Mouse (Mus musculus) kidney, embryonic 14.5 days (tissue): Measurements from ENCODE around the gene Arfgap2. TPM values are rescaled to one million over a fixed set of nuclear protein-coding genes. Genes with fewer than 3 reads are reported as not detected.

Source experiments
- ATAC-seq: fragments of 200-750 bp; cut with Nextera tagmentation; 2 replicates; pipeline ENCODE4 v1.8.0; 2017; ENCODE audit warnings: moderate number of reproducible peaks, mild to moderate bottlenecking, moderate TSS enrichment, moderate library complexity; ENCODE audit not compliant: low FRiP score, low TSS enrichment
- H3K27ac ChIP-seq: fragments of 300-500 bp; sonication (generic); 2 replicates; pipeline ENCODE4 v1.5.1; 2014; ENCODE audit warnings: low read depth, mild to moderate bottlenecking, low read length, moderate library complexity, mixed read lengths
- H3K27me3 ChIP-seq: fragments of 300-500 bp; sonication (generic); 2 replicates; pipeline ENCODE4 v1.6.1; 2014; ENCODE audit warnings: mild to moderate bottlenecking, low read length; ENCODE audit not compliant: control insufficient read depth, insufficient read depth
- H3K36me3 ChIP-seq: fragments of 300-500 bp; sonication (generic); 2 replicates; pipeline ENCODE4 v1.6.1; 2014; ENCODE audit warnings: low read length, mixed read lengths; ENCODE audit not compliant: control insufficient read depth, insufficient read depth
- H3K4me1 ChIP-seq: fragments of 300-500 bp; sonication (generic); 2 replicates; pipeline ENCODE4 v1.6.1; 2014; ENCODE audit warnings: low read length, mixed read lengths; ENCODE audit not compliant: control insufficient read depth, insufficient read depth
- H3K4me2 ChIP-seq: fragments of 300-500 bp; sonication (generic); replicated peaks from 2 replicates; pipeline ENCODE4 v1.6.1; 2014; ENCODE audit warnings: low read depth, mild to moderate bottlenecking, low read length
- H3K4me3 ChIP-seq: fragments of 300-500 bp; sonication (generic); 2 replicates; pipeline ENCODE4 v1.5.1; 2014; ENCODE audit warnings: mild to moderate bottlenecking, low read length
- H3K9ac ChIP-seq: fragments of 300-500 bp; sonication (generic); 2 replicates; pipeline ENCODE4 v1.6.1; 2014; ENCODE audit warnings: low read depth, mild to moderate bottlenecking, low read length, moderate library complexity
- H3K9me3 ChIP-seq: fragments of 300-500 bp; sonication (generic); 2 replicates; pipeline ENCODE4 v1.6.1; 2016; ENCODE audit warnings: low read length; ENCODE audit not compliant: control insufficient read depth
- WGBS: fragments of 180-500 bp; shearing (Covaris S2); extraction: QIAGEN DNeasy Blood & Tissue Kit; methylation state at CpG from one replicate; pipeline ENCODE4 v1.1.7; 2014; 5-methylcytosine and 5-hydroxymethylcytosine counted together
- polyA plus RNA-seq: library from polyadenylated mRNA; unstranded; fragments of >200 nt; fragmentation: Nextera tagmentation; extraction: Ambion mirVana; gene quantifications from 2 replicates; pipeline ENCODE4 v1.2.1, GENCODE M21; 2014

Arfgap2 gene
- polyA plus RNA-seq, 1 experiment from 2014 or later, result 81.6 TPM

DNA sequence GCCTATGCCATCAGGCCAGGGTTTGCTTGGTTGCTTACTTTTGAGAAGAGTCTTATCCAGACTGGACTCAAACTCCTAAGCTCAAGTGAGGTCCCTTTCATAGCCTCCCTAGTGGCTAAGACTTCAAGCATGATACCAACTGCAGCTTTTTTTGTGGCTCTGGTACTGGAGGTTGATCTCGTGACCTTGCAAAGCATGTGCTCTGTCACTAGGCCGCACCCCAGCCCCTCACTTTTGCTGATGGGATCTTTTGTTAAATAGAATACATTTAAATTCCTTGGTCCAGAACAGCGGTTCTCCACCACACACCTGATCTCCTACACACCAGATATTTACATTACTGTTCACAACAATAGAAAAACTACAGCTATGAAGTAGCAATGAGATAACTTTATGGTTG is 29.5 kb downstream of the Arfgap2 start:
- Histone ChIP-seq H3K9me3 (no peaks in the 10 kb centered on the region), H3K4me2 (no peak overlapping the region), H3K27me3 (no peaks in the 10 kb centered on the region), H3K36me3 (no peaks in the 10 kb centered on the region), H3K4me1 (no peaks in the 10 kb centered on the region), H3K9ac (no peak overlapping the region), H3K27ac (no peak overlapping the region), H3K4me3 (no peak overlapping the region)
- ATAC-seq, result no peak
- 84% methylated on average over 3 of the region's 3 CpGs for WGBS

GRCm38 (mm10) chr2:91295895-91296294 is 31.1 kb downstream of the Arfgap2 start:
- ATAC-seq, result no peak
- Histone ChIP-seq H3K9ac (no peak overlapping the region), H3K4me1 (no peaks in the 10 kb centered on the region), H3K36me3 (no peaks in the 10 kb centered on the region), H3K27ac (no peak overlapping the region), H3K4me3 (no peak overlapping the region), H3K4me2 (no peak overlapping the region), H3K9me3 (no peaks in the 10 kb centered on the region), H3K27me3 (no peaks in the 10 kb centered on the region)
- 90% methylated on average over 5 of the region's 5 CpGs for WGBS

DNA sequence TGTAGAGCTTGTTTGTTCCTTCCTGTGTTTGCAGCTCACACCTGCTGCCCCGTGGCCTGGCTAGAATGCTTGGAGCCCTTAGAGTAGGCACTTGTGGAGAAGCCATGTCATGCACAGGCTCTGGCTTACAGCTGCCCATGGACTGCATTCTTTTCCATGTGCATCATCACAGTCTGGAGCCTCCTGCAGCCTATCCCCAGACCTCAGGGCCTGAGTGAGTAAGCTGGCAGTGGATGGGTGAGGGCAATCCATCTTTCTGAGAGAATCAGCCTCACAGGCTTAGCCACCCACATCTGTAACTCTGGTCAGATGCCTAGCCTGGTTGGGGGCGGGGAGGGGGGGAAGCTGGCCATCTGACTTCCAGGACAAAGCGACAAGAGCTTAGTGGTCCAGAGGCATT is 34.4 kb downstream of the Arfgap2 start:
- ATAC-seq, result no peak
- Histone ChIP-seq H3K27ac (no peak overlapping the region), H3K4me1 (no peaks in the 10 kb centered on the region), H3K9me3 (no peaks in the 10 kb centered on the region), H3K27me3 (no peaks in the 10 kb centered on the region), H3K9ac (no peak overlapping the region), H3K4me2 (no peak overlapping the region), H3K4me3 (no peak overlapping the region), H3K36me3 (no peaks in the 10 kb centered on the region)
- WGBS, result 75% methylated on average over 3 of the region's 3 CpGs

- Histone ChIP-seq H3K9me3 (no peaks in the 10 kb centered on the region), H3K4me3 (no peak overlapping the region), H3K4me2 (no peak overlapping the region), H3K36me3 (no peaks in the 10 kb centered on the region), H3K4me1 (no peaks in the 10 kb centered on the region), H3K27ac (no peak overlapping the region), H3K9ac (no peak overlapping the region), H3K27me3 (no peaks in the 10 kb centered on the region)
- no peak for ATAC-seq
- 97% methylated on average over 2 of the region's 2 CpGs for WGBS
Measured at GRCm38 (mm10) chr2:91300784-91301183, 36.0 kb downstream of the Arfgap2 start.

DNA sequence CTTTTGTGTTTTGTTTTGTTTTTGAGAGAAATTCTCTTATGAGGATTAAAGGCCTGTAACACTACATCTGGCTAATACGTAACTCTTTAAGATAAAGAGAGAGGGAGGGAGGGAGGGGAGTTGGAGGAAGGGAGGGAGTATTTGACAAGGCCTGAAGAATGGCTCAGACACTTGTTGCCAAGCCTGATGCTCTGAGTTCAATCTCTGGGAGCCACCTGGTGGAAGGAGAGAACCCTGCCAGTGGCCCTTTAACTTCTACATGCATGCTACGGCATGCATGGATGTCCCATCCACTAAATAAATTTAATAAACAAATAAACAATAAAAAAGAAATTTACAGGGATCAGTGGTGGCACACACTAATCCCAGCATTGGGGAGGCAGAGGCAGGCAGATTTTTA is 37.1 kb downstream of the Arfgap2 start:
- ATAC-seq, result no peak
- Histone ChIP-seq H3K27ac (no peak overlapping the region), H3K27me3 (no peaks in the 10 kb centered on the region), H3K36me3 (no peaks in the 10 kb centered on the region), H3K9me3 (no peaks in the 10 kb centered on the region), H3K4me2 (no peak overlapping the region), H3K9ac (no peak overlapping the region), H3K4me3 (no peak overlapping the region), H3K4me1 (no peaks in the 10 kb centered on the region)
- WGBS, result 88% methylated on average over 2 of the region's 2 CpGs

GRCm38 (mm10) chr2:91302845-91303244 is 38.1 kb downstream of the Arfgap2 start:
- no peak overlapping the region for H3K27ac ChIP-seq
- 64% methylated on average over 3 of the region's 3 CpGs for WGBS
- no peaks in the 10 kb centered on the region for H3K27me3 ChIP-seq

DNA sequence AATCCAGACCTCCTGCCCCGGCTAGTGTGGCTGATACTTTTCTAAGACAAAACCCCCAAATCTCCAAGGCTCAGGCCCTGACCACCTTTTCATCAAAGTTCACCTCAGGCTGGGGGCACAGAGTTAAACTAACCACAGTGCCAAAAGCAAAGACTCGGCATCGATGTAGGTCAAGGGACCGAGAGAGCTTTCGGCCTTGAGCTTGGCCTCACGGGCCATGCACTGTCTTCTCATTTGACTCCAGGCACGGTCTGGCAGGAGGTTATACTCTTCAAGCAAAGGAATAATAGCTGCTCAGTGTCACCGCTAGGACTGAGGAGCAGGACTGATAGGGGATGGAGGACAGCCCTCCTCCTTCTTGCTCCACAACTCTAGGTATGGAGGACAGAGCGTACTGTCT is 41.2 kb downstream of the Arfgap2 start:
- no peak overlapping the region for H3K27ac ChIP-seq
- no peak overlapping the region for H3K4me2 ChIP-seq
- no peaks in the 10 kb centered on the region for H3K4me1 ChIP-seq
- H3K9ac ChIP-seq, result no peak overlapping the region
- no peaks in the 10 kb centered on the region for H3K27me3 ChIP-seq
- H3K36me3 ChIP-seq, result no peaks in the 10 kb centered on the region
- whole genome bisulfite sequencing, result 89% methylated on average over 9 of the region's 9 CpGs
- ATAC-seq, result no peak
- no peaks in the 10 kb centered on the region for H3K9me3 ChIP-seq
- no peak overlapping the region for H3K4me3 ChIP-seq

More at GRCm38 (mm10) chr2:91302845-91303244, 38.1 kb downstream of the Arfgap2 start:
- Histone ChIP-seq H3K4me3 (no peak overlapping the region), H3K4me1 (no peaks in the 10 kb centered on the region), H3K9me3 (no peaks in the 10 kb centered on the region), H3K4me2 (no peak overlapping the region), H3K36me3 (no peaks in the 10 kb centered on the region), H3K9ac (no peak overlapping the region)
- no peak for ATAC-seq

GRCm38 (mm10) chr2:91306589-91306988 is 41.8 kb downstream of the Arfgap2 start:
- no peak overlapping the region for H3K27ac ChIP-seq
- H3K27me3 ChIP-seq, result no peaks in the 10 kb centered on the region
- no peak for ATAC-seq
- H3K4me2 ChIP-seq, result no peak overlapping the region
- H3K36me3 ChIP-seq, result no peaks in the 10 kb centered on the region
- no peaks in the 10 kb centered on the region for H3K4me1 ChIP-seq
- H3K9ac ChIP-seq, result no peak overlapping the region
- no peak overlapping the region for H3K4me3 ChIP-seq
- H3K9me3 ChIP-seq, result no peaks in the 10 kb centered on the region

- Histone ChIP-seq H3K4me2 (no peak overlapping the region), H3K27ac (no peak overlapping the region), H3K27me3 (no peaks in the 10 kb centered on the region), H3K4me3 (no peak overlapping the region), H3K36me3 (no peaks in the 10 kb centered on the region), H3K9ac (no peak overlapping the region), H3K9me3 (no peaks in the 10 kb centered on the region), H3K4me1 (no peaks in the 10 kb centered on the region; the same call in 1 of the 2 replicates)
- ATAC-seq, result peak; percentile 80
- 21% methylated on average over 5 of the region's 5 CpGs for WGBS
Measured at GRCm38 (mm10) chr2:91308680-91309079, 43.9 kb downstream of the Arfgap2 start.

DNA sequence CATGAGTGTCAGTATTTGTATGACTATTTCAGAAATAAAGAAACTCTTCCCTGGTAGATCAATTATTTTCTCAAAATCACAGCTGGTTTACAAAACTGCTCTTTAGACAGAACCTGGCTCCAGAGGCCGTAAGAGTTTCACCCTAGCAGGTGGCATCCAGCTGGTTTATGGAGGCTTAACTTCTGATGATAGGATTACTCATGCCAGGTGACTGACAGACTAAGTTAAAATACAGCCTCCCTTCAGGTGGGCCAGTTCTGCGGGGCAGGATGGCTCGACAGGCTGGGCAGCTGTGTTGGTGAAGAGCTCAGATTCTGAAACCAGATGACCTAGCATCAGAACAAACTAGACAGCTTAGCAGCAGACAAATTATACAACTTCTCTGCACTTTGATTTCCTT is 44.8 kb downstream of the Arfgap2 start:
- ATAC-seq, result no peak
- WGBS, result 54% methylated on average over 3 of the region's 3 CpGs
- H3K9me3 ChIP-seq, result no peaks in the 10 kb centered on the region

More for the DNA sequence above, 44.8 kb downstream of the Arfgap2 start:
- Histone ChIP-seq H3K4me2 (no peak overlapping the region), H3K4me1 (no peaks in the 10 kb centered on the region; the same call in 1 of the 2 replicates), H3K4me3 (no peak overlapping the region), H3K9ac (no peak overlapping the region), H3K27ac (no peak overlapping the region), H3K27me3 (no peaks in the 10 kb centered on the region), H3K36me3 (no peaks in the 10 kb centered on the region)
